Mouse (Mus musculus) heart, postnatal 0 days (tissue): ENCODE results near the gene Chrna7.

Source experiments
- CTCF ChIP-seq: IDR thresholded peaks from 2 replicates; pipeline ENCODE4 v1.5.1; 2016; ENCODE audit warnings: antibody characterized with exemption, control low read depth, low read depth
- EP300 ChIP-seq: IDR thresholded peaks from 2 replicates; pipeline ENCODE4 v1.6.1; 2016; ENCODE audit warnings: antibody characterized with exemption, low read depth

GRCm38 (mm10) chr7:63153239-63153638 is 59.1 kb downstream of the Chrna7 start:
- no peak for TF ChIP-seq CTCF
- no peak for TF ChIP-seq EP300
